Mouse (Mus musculus): ENCODE measurements at regions not wholly inside any gene's neighbourhood (a gene's known extent, or its start where the extent isn't known, plus 50 kb on each side); places are given as distances from the start of the nearest gene placed in this dataset.

- dilution Hi-C loops (cut with MboI; ENCODE audit: extremely low pct_ligation_motif_present, extremely low pct_unique_long_range_greater_than_20kb, low sequenced_read_pairs) (no loop called here), in situ Hi-C loops (cut with MboI; ENCODE audit: low pct_ligation_motif_present, low pct_unique_long_range_greater_than_20kb, low sequenced_read_pairs) (no loop called here)
- Histone ChIP-seq H3K9ac (ENCODE audit: insufficient read depth, low read depth) (no peak overlapping the region), H3K4me1 (ENCODE audit: control insufficient read depth in 1 of 2, insufficient read depth in 2 of 2) (peaks cover 0 to 5% of the 10 kb centered on the region in 2 experiments; a peak in 2 of 4 replicates), H3K79me2 (replicated peaks; ENCODE audit: control insufficient read depth, extremely low read depth, insufficient read depth, poor library complexity, severe bottlenecking) (no peaks in the 10 kb centered on the region), H3K4me2 (ENCODE audit: insufficient read depth, low read depth, poor library complexity, severe bottlenecking) (no peak overlapping the region), H3K36me3 (replicated peaks in 1 of 2; ENCODE audit: control insufficient read depth in 1 of 2, insufficient read depth in 1 of 2, low read length in 1 of 2) (no peaks in the 10 kb centered on the region), H3K9me3 (replicated peaks; ENCODE audit: low read length) (no peaks in the 10 kb centered on the region), H3K27me3 (replicated peaks) (no peaks in the 10 kb centered on the region), H3K4me3 (replicated peaks in 1 of 3; ENCODE audit: low read depth in 2 of 3, low read length in 2 of 3, poor library complexity in 1 of 3) (no peak overlapping the region), H3K27ac (ENCODE audit: insufficient read depth, low read depth) (no peak overlapping the region)
- DNase-seq (ENCODE audit: extremely low read depth), result no peak
- TF ChIP-seq PAX5 (IDR thresholded peaks at IDR 0.05; ENCODE audit: low read length), result no peak
- no peak for TF ChIP-seq UBTF (IDR thresholded peaks at IDR 0.05; ENCODE audit: low read depth, low read length)
Observed at GRCm38 (mm10) chr5:64534371-64534770, 268.8 kb upstream of the Klf3 start.

GRCm38 (mm10) chr5:64534947-64535346, 268.2 kb upstream of the Klf3 start:
- Histone ChIP-seq H3K27me3 (replicated peaks) (no peaks in the 10 kb centered on the region), H3K4me2 (ENCODE audit: insufficient read depth, low read depth, poor library complexity, severe bottlenecking) (no peak overlapping the region), H3K27ac (ENCODE audit: insufficient read depth, low read depth) (no peak overlapping the region), H3K9me3 (replicated peaks; ENCODE audit: low read length) (no peaks in the 10 kb centered on the region), H3K79me2 (replicated peaks; ENCODE audit: control insufficient read depth, extremely low read depth, insufficient read depth, poor library complexity, severe bottlenecking) (no peaks in the 10 kb centered on the region), H3K36me3 (replicated peaks in 1 of 2; ENCODE audit: control insufficient read depth in 1 of 2, insufficient read depth in 1 of 2, low read length in 1 of 2) (no peaks in the 10 kb centered on the region), H3K9ac (ENCODE audit: insufficient read depth, low read depth) (no peak overlapping the region), H3K4me3 (replicated peaks in 1 of 3; ENCODE audit: low read depth in 2 of 3, low read length in 2 of 3, poor library complexity in 1 of 3) (no peak overlapping the region), H3K4me1 (ENCODE audit: control insufficient read depth in 1 of 2, insufficient read depth in 2 of 2) (peaks cover 0 to 5% of the 10 kb centered on the region in 2 experiments; a peak in 2 of 4 replicates)
- dilution Hi-C loops (cut with MboI; ENCODE audit: extremely low pct_ligation_motif_present, extremely low pct_unique_long_range_greater_than_20kb, low sequenced_read_pairs) (no loop called here), in situ Hi-C loops (cut with MboI; ENCODE audit: low pct_ligation_motif_present, low pct_unique_long_range_greater_than_20kb, low sequenced_read_pairs) (no loop called here)
- no peak for TF ChIP-seq EP300 (IDR thresholded peaks at IDR 0.05; ENCODE audit: low read length)
- TF ChIP-seq MAZ (IDR thresholded peaks at IDR 0.05; ENCODE audit: low read depth, low read length), result no peak
- no peak for TF ChIP-seq NRF1 (IDR thresholded peaks at IDR 0.05; ENCODE audit: low read depth, low read length)
- no peak for TF ChIP-seq MAX (IDR thresholded peaks at IDR 0.05; ENCODE audit: low read length)
- no peak for TF ChIP-seq CTCF (conservative IDR thresholded peaks at IDR 0.05 in 1 of 2, IDR thresholded peaks at IDR 0.05 in 1 of 2; ENCODE audit: low read depth in 2 of 2, low read length in 2 of 2)
- no peak for TF ChIP-seq TCF12 (IDR thresholded peaks at IDR 0.05; ENCODE audit: low read depth, low read length)
- no peak for DNase-seq (ENCODE audit: extremely low read depth)

- H3K27ac ChIP-seq (ENCODE audit: insufficient read depth, low read depth), result no peak overlapping the region
- H3K4me2 ChIP-seq (ENCODE audit: insufficient read depth, low read depth, poor library complexity, severe bottlenecking), result no peak overlapping the region
- dilution Hi-C loops (cut with MboI; ENCODE audit: extremely low pct_ligation_motif_present, extremely low pct_unique_long_range_greater_than_20kb, low sequenced_read_pairs) (no loop called here), in situ Hi-C loops (cut with MboI; ENCODE audit: low pct_ligation_motif_present, low pct_unique_long_range_greater_than_20kb, low sequenced_read_pairs) (no loop called here)
- peaks cover 0 to 5% of the 10 kb centered on the region in 2 experiments; a peak in 2 of 4 replicates for H3K4me1 ChIP-seq (ENCODE audit: control insufficient read depth in 1 of 2, insufficient read depth in 2 of 2)
- no peaks in the 10 kb centered on the region for H3K36me3 ChIP-seq (replicated peaks in 1 of 2; ENCODE audit: control insufficient read depth in 1 of 2, insufficient read depth in 1 of 2, low read length in 1 of 2)
- no peaks in the 10 kb centered on the region for H3K79me2 ChIP-seq (replicated peaks; ENCODE audit: control insufficient read depth, extremely low read depth, insufficient read depth, poor library complexity, severe bottlenecking)
- no peak for DNase-seq (ENCODE audit: extremely low read depth)
- TF ChIP-seq GABPA (IDR thresholded peaks at IDR 0.05; ENCODE audit: insufficient replicate concordance, low read depth, low read length) (no peak), JUN (IDR thresholded peaks at IDR 0.05; ENCODE audit: insufficient read depth, low read depth, low read length) (no peak), ZNF384 (IDR thresholded peaks at IDR 0.05; ENCODE audit: low read depth, low read length) (no peak), ETS1 (conservative IDR thresholded peaks at IDR 0.05; ENCODE audit: low read depth, low read length) (no peak), MAZ (IDR thresholded peaks at IDR 0.05; ENCODE audit: low read depth, low read length) (no peak), USF1 (IDR thresholded peaks at IDR 0.05; ENCODE audit: low read depth, low read length) (no peak), ZMIZ1 (IDR thresholded peaks at IDR 0.05; ENCODE audit: low read depth, low read length) (no peak), POLR2AphosphoS2 (IDR thresholded peaks at IDR 0.05; ENCODE audit: low read depth, low read length) (no peak), BHLHE40 (IDR thresholded peaks at IDR 0.05; ENCODE audit: low read depth, low read length) (no peak), SIN3A (IDR thresholded peaks at IDR 0.05; ENCODE audit: low read length) (no peak), SMC3 (IDR thresholded peaks at IDR 0.05; ENCODE audit: low read depth, low read length) (no peak), E2F4 (IDR thresholded peaks at IDR 0.05; ENCODE audit: insufficient replicate concordance, low read depth, low read length) (no peak), CHD1 (IDR thresholded peaks at IDR 0.05; ENCODE audit: low read depth, low read length) (no peak), JUND (conservative IDR thresholded peaks at IDR 0.05; ENCODE audit: low read depth, low read length) (no peak), TBP (conservative IDR thresholded peaks at IDR 0.05; ENCODE audit: low read depth, low read length) (no peak), MEF2A (IDR thresholded peaks at IDR 0.05; ENCODE audit: borderline replicate concordance, low read depth, low read length) (no peak)
- H3K4me3 ChIP-seq (replicated peaks in 1 of 3; ENCODE audit: low read depth in 2 of 3, low read length in 2 of 3, poor library complexity in 1 of 3), result no peak overlapping the region
- no peaks in the 10 kb centered on the region for H3K27me3 ChIP-seq (replicated peaks)
- no peaks in the 10 kb centered on the region for H3K9me3 ChIP-seq (replicated peaks; ENCODE audit: low read length)
- H3K9ac ChIP-seq (ENCODE audit: insufficient read depth, low read depth), result no peak overlapping the region
Observed at GRCm38 (mm10) chr5:64535546-64535945, 267.6 kb upstream of the Klf3 start.

Measured in CH12.LX (cell line).